Mouse (Mus musculus) gastrocnemius, adult 2 months (tissue): ENCODE data around the gene P4hb. TPM values are rescaled to one million over a fixed set of nuclear protein-coding genes. Genes with fewer than 3 reads are reported as not detected.
"Not testable (repeated sequence)": the region's sequence is repeated elsewhere in the genome, so short reads cannot be mapped to it uniquely, and the experiment has no call there.

Experiments used
- DNase-seq: peaks from one replicate; pipeline ENCODE4 v3.0.0; 2022
- H3K27ac ChIP-seq: fragments of 200-600 bp; 2 replicates; pipeline ENCODE4 v1.8.1; 2022; ENCODE audit warnings: mild to moderate bottlenecking
- H3K4me3 ChIP-seq: fragments of 200-600 bp; 2 replicates; pipeline ENCODE4 v1.8.1; 2022; ENCODE audit warnings: mild to moderate bottlenecking, moderate library complexity
- CTCF ChIP-seq: fragments of 200-600 bp; IDR thresholded peaks from 2 replicates; pipeline ENCODE4 v1.8.1; 2022; ENCODE audit warnings: antibody characterized with exemption, mild to moderate bottlenecking, moderate library complexity
- intact Hi-C: fragments of 180-260 bp; cut with DNase I; formaldehyde crosslinking; loops from one replicate; pipeline ENCODE4 v1.15.1; 2025
- total RNA-seq, 2 experiments: library from RNA; stranded (reverse); gene quantifications; 2 replicates each; pipeline ENCODE4 v1.2.3; 2021

P4hb gene
- total RNA-seq, 2 experiments from 2014 or later = 201 to 240 TPM

- no peak overlapping the region for H3K4me3 ChIP-seq
- DNase-seq = no peak
- no peak for TF ChIP-seq CTCF
- no peak overlapping the region for H3K27ac ChIP-seq
- intact Hi-C loops = no loop called here
These were observed 15.5 kb upstream of the P4hb start for GRCm38 (mm10) chr11:120588531-120588930.

- H3K4me3 ChIP-seq = no peak overlapping the region
- no peak for TF ChIP-seq CTCF
- intact Hi-C loops = no loop called here
- no peak for DNase-seq
- no peak overlapping the region for H3K27ac ChIP-seq
These were observed 10.9 kb upstream of the P4hb start for GRCm38 (mm10) chr11:120583937-120584336.

- DNase-seq, H3K4me3 ChIP-seq, H3K27ac ChIP-seq: not testable (repeated sequence)
- intact Hi-C loops = loop anchor here (1.0 kb wide), 1 partner anchor 14 kb away; no protein-coding TSS in a partner anchor
These were observed 9.9 kb upstream of the P4hb start for GRCm38 (mm10) chr11:120582982-120583293.

GRCm38 (mm10) chr11:120582268-120582981 is 9.4 kb upstream of the P4hb start:
- intact Hi-C loops = loop anchor here (1.0 kb wide), 1 partner anchor 15 kb away; no protein-coding TSS in a partner anchor
- peak; percentile 62 for TF ChIP-seq CTCF
- Histone ChIP-seq H3K27ac (peak overlapping the region; percentile 99), H3K4me3 (peak overlapping the region; percentile 89)
- no peak for DNase-seq

- DNase-seq = peak; percentile 95
- Histone ChIP-seq H3K27ac (peak within 1 kb of the TSS; percentile 99), H3K4me3 (peak within 1 kb of the TSS; percentile 89)
- intact Hi-C loops = loop anchor here (1.0 kb wide), 1 partner anchor 16 kb away; no protein-coding TSS in a partner anchor
- peak; percentile 64 for TF ChIP-seq CTCF
These were observed 8.6 kb upstream of the P4hb start, which contains the start of gene Arhgdia for GRCm38 (mm10) chr11:120581490-120582267. TSS of gene Arhgdia (minus strand) at chr11:120581624.

GRCm38 (mm10) chr11:120580871-120581331 is 7.8 kb upstream of the P4hb start:
- DNase-seq = peak; percentile 65
- no peak for TF ChIP-seq CTCF
- intact Hi-C loops = no loop called here

GRCm38 (mm10) chr11:120580190-120580589 is 7.1 kb upstream of the P4hb start:
- TF ChIP-seq CTCF = no peak
- Histone ChIP-seq H3K4me3 (peak overlapping the region; percentile 89), H3K27ac (peak overlapping the region; percentile 99)
- intact Hi-C loops = no loop called here
- DNase-seq = peak; percentile 18

More at GRCm38 (mm10) chr11:120580871-120581331, 7.8 kb upstream of the P4hb start:
- Histone ChIP-seq H3K27ac (peak overlapping the region; percentile 99), H3K4me3 (peak overlapping the region; percentile 89)

GRCm38 (mm10) chr11:120579316-120580107 is 6.5 kb upstream of the P4hb start:
- Histone ChIP-seq H3K27ac (peak overlapping the region; percentile 99), H3K4me3 (peak overlapping the region; percentile 89)
- peak; percentile 99 for TF ChIP-seq CTCF
- peak; percentile 83 for DNase-seq
- intact Hi-C loops = loop anchor here (2.0 to 5.0 kb wide), 3 partner anchors 33 to 65 kb away; no protein-coding TSS in a partner anchor

- no peak for DNase-seq
- TF ChIP-seq CTCF = no peak
- H3K27ac ChIP-seq = peak overlapping the region; percentile 99
- intact Hi-C loops = loop anchor here (2.0 to 5.0 kb wide), 3 partner anchors 34 to 64 kb away; no protein-coding TSS in a partner anchor
- peak overlapping the region; percentile 89; the same call in 1 of the 2 replicates for H3K4me3 ChIP-seq
These were observed 5.7 kb upstream of the P4hb start for GRCm38 (mm10) chr11:120578694-120579243.

- Histone ChIP-seq H3K4me3 (peak overlapping the region; percentile 21; the same call in 1 of the 2 replicates), H3K27ac (peak overlapping the region; percentile 99)
- intact Hi-C loops = loop anchor here (2.0 to 5.0 kb wide), 3 partner anchors 34 to 63 kb away; no protein-coding TSS in a partner anchor
- DNase-seq = peak; percentile 61
- no peak for TF ChIP-seq CTCF
These were observed 5.1 kb upstream of the P4hb start for GRCm38 (mm10) chr11:120578024-120578693.

GRCm38 (mm10) chr11:120577211-120578023 is 4.4 kb upstream of the P4hb start:
- DNase-seq = no peak
- Histone ChIP-seq H3K4me3 (no peak overlapping the region), H3K27ac (peak overlapping the region; percentile 99)
- peak; percentile 61 for TF ChIP-seq CTCF
- intact Hi-C loops = loop anchor here (2.0 to 5.0 kb wide), 3 partner anchors 35 to 63 kb away; no protein-coding TSS in a partner anchor
